Mouse (Mus musculus): ENCODE data around the gene 3830403N18Rik.
"Not testable (repeated sequence)": the region's sequence is repeated elsewhere in the genome, so short reads cannot be mapped to it uniquely, and the experiment has no call there.

Gene 3830403N18Rik

GRCm38 (mm10) chrX:56136336-56136909 is at the start of gene 3830403N18Rik:
Gene 3830403N18Rik, plus strand, starts transcription at chrX:56136572.
- DNase-seq (ENCODE audit: low spot score in 2 of 2), result not testable (repeated sequence)

- DNase-seq (ENCODE audit: low spot score in 2 of 2), result no peak
Observed at GRCm38 (mm10) chrX:56151396-56151795, 15.0 kb downstream of the 3830403N18Rik start.

DNA sequence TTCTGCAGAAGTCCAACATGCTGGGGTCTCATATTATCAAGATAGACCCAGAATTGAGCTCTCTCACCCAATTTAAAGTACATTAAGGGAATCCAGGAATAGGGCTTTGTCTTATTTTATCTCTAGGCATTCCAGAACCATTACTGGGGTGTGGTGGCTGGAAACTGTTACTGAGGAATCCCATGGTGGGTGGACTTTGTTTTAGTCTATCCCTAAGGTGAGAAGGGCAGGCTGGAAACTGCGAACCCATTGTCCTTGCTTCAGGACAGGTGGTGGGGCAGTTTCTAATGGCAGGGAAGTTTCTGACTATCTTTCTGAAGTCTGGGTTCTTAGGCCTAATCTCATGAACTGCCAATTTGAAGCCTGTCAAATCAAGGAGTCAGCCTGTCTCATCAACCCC is 50.1 kb downstream of the 3830403N18Rik start:
- not testable (repeated sequence) for DNase-seq (ENCODE audit: low spot score in 2 of 2)
